Mouse (Mus musculus) R1 (cell line): Measurements from ENCODE around the gene Pgf.

Experiments used
- DNase-seq: peaks from one replicate; pipeline ENCODE4 v3.0.0-alpha.2; 2018; ENCODE audit warnings: low read depth, low spot score

The Pgf gene

DNA sequence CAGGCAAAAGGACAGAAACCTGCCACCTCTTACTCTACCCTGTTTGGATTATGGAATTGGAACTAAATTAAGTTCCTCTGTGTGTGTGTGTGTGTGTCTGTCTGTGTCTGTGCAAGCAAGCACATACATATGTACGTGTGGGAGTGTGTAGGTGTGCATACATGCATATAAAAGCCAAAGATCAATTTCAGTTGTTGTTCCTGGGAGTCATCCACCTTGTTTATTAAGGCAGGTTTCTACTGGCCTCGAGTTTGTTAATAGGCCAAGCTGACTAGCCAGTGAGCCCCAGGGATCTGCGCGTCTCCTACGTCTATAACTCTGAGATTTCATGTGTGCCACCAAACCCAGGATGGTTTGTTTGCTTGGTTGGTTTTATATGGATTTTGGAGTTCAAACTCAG, 52.8 kb downstream of the Pgf start:
- no peak for DNase-seq

DNA sequence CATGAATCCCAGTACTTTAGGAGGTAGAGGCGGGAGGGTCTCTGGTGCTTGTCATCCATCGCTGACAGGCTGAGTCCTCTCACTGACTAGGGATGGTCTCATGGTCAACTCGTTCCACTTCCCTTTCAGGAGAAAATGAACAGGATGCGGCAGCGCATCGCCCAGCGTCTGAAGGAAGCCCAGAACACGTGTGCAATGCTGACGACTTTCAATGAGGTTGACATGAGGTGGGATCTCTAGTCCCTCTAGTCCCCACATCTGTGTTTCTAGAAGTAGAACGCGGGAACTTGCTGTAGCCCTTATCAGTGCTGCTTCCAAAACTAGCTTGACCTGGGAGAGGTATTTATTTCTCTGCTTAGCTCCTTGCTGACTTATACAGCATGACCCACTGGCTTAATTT, 53.9 kb downstream of the Pgf start:
- DNase-seq, result no peak

- DNase-seq, result no peak
Observed at GRCm38 (mm10) chr12:85123108-85123530, 54.5 kb downstream of the Pgf start.

DNA sequence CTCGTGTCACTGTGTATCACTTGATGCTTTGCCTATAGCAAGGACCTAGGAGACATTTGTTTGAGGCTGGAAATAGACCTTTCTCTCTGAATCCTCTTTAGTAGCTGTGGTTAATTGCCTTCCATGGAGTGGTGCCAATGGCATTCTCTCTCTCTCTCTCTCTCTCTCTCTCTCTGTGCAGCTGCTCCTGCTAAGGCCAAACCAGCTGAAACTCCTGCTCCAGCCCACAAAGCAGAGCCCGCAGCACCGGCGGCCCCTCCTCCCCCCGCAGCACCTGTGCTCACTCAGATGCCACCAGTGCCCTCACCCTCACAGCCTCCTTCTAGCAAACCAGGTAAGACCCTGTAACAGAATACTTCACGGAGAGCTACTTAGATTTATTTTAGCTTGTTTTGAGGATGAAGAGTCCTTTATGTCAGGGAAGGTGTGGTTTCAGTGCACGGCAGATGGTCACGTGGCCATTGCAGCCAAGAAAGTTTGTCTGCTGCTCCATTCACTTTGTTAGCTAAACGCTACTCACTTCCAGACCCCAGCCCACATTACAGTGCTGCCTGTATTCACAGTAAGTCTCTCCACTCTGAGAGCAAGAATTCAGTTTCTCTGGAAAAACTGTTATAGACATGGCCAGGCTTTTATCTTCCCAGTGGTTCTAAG, 55.7 kb downstream of the Pgf start:
- DNase-seq, result no peak
